Mouse (Mus musculus) cerebellum, adult 2 months (tissue): ENCODE data around the gene Ppp2r3a.

Experiments used
- CTCF ChIP-seq: fragments of 200-500 bp; IDR thresholded peaks from 2 replicates; pipeline ENCODE4 v1.5.1; 2011; ENCODE audit warnings: low read depth, mild to moderate bottlenecking, control low read depth, low read length, moderate library complexity, borderline replicate concordance; ENCODE audit not compliant: insufficient read depth
- POLR2A ChIP-seq: fragments of 200-500 bp; IDR thresholded peaks from 2 replicates; pipeline ENCODE4 v1.6.1; 2011; ENCODE audit warnings: low read length, control low read depth, borderline replicate concordance; ENCODE audit not compliant: insufficient read depth

DNA sequence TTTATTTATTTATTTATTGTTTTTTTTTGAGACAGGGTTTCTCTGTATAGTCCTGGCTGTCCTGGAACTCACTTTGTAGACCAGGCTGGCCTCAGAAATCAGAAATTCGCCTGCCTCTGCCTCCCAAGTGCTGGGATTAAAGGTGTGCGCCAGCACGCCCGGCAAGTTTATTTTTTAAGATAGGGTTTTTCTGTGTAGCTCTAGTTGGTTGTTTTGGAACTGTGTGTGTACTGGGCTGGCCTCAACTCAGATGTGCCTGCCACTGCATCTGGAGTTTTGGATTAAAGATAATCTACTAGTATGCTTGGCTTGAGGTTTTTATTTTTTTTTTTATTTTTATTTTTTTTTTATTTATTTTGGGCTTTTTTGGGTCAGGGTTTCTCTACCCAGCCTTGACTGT is 156.2 kb downstream of the Ppp2r3a start:
- TF ChIP-seq CTCF: no peak
- no peak for TF ChIP-seq POLR2A
